Mouse (Mus musculus): ENCODE results near the gene Gm20547. TPM values are rescaled to one million over a fixed set of nuclear protein-coding genes. Genes with fewer than 3 reads are reported as not detected.

Gene Gm20547
- polyA plus RNA-seq, 1 experiment, result not detected

DNA sequence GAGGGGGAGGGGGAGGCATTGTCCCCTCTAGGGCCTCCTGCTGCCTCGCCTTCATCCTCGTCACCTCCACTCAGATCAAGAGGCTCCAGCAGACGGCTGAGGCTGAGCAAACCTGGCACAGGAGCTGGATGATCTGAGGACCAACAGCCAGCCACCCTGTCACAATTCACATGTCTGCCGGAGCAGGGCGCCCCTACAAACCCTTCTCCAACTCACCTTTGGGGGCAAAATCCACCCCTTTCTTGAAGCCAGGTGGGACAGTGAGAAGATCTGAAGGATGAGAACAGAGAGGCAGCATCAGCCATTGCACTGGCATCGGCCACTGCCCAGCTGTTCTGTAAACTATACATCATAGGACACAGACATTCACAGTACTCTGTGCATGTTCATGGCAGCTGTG lies 34.6 kb downstream of the Gm20547 start:
- Histone ChIP-seq H3K4me3 (ENCODE audit: low read depth, low read length) (no peak overlapping the region), H3K9ac (ENCODE audit: low read depth, poor library complexity, severe bottlenecking) (no peak overlapping the region), H3K27me3 (ENCODE audit: control insufficient read depth, insufficient read depth, low read length, poor library complexity, severe bottlenecking) (no peaks in the 10 kb centered on the region), H3K36me3 (ENCODE audit: control insufficient read depth, insufficient read depth, low read length, poor library complexity, severe bottlenecking) (no peaks in the 10 kb centered on the region), H3K4me1 (ENCODE audit: control insufficient read depth, insufficient read depth, low read length) (no peaks in the 10 kb centered on the region), H3K9me3 (replicated peaks; ENCODE audit: control insufficient read depth, insufficient read depth, low read length, poor library complexity, severe bottlenecking) (no peaks in the 10 kb centered on the region), H3K27ac (ENCODE audit: insufficient read depth, low read length) (no peak overlapping the region)
- TF ChIP-seq POLR2A (IDR thresholded peaks at IDR 0.05; ENCODE audit: insufficient read depth, low read length) (no peak), EP300 (IDR thresholded peaks at IDR 0.05; ENCODE audit: insufficient read depth, low read depth, low read length) (no peak), CTCF (IDR thresholded peaks at IDR 0.05; ENCODE audit: low read depth, low read length) (no peak)

DNA sequence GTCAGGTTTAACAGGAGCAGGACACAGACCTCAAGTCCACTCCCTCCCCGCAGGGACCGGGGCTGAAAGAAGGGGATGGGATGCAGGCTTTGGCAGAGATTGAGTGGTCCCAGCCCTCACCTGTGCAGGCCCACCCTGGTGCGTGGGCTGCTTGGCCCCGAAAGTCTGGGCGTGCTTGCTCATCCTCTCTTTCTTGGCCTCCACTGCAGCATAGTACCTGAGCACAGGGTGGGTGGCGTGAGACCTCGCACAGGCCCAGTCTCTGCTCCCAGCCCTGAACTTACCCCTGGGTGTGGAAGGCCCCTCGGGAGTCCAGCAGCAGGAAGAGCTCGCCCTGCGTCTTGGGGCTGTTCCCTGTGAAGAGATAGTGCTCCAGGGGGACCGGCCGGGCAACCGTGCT lies 37.0 kb downstream of the Gm20547 start:
- H3K4me1 ChIP-seq (ENCODE audit: control insufficient read depth, insufficient read depth, low read length), result no peaks in the 10 kb centered on the region
- no peaks in the 10 kb centered on the region for H3K27me3 ChIP-seq (ENCODE audit: control insufficient read depth, insufficient read depth, low read length, poor library complexity, severe bottlenecking)
- no peak overlapping the region for H3K4me3 ChIP-seq (ENCODE audit: low read depth, low read length)
- H3K27ac ChIP-seq (ENCODE audit: insufficient read depth, low read length), result no peak overlapping the region
- no peaks in the 10 kb centered on the region for H3K9me3 ChIP-seq (replicated peaks; ENCODE audit: control insufficient read depth, insufficient read depth, low read length, poor library complexity, severe bottlenecking)
- H3K36me3 ChIP-seq (ENCODE audit: control insufficient read depth, insufficient read depth, low read length, poor library complexity, severe bottlenecking), result no peaks in the 10 kb centered on the region
- H3K9ac ChIP-seq (ENCODE audit: low read depth, poor library complexity, severe bottlenecking), result no peak overlapping the region
- TF ChIP-seq CTCF (IDR thresholded peaks at IDR 0.05; ENCODE audit: low read depth, low read length), result no peak
- TF ChIP-seq POLR2A (IDR thresholded peaks at IDR 0.05; ENCODE audit: insufficient read depth, low read length), result no peak
- no peak for TF ChIP-seq EP300 (IDR thresholded peaks at IDR 0.05; ENCODE audit: insufficient read depth, low read depth, low read length)

DNA sequence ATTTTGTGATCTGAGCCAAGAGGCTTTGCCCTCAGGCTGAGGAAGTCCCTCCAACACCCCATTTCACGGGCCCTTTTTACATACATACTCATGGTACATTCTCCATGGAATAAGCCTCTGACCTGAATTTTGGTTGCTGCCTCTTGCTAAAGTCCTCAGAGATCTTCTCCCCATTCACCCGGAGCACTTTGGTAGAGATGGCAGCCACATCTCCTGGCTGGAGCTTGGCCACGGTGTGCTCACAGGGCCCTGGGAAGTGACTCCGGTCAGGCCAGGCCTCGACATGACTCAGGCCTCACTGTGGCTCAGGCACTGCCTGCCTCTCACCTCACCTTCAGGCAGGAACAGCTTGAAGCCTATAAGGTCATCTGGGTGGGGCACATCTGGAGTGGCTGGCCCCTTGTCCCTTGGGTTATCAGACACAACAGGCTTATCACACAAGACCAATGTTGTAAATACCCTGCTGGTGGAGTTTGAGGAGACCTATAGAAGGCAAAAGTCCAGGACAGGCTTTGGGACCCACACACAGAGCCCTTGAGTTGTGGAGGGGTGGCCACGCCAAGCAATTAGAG lies 41.0 kb downstream of the Gm20547 start:
- Histone ChIP-seq H3K4me3 (ENCODE audit: low read depth, low read length) (no peak overlapping the region), H3K27ac (ENCODE audit: insufficient read depth, low read length) (no peak overlapping the region), H3K9me3 (replicated peaks; ENCODE audit: control insufficient read depth, insufficient read depth, low read length, poor library complexity, severe bottlenecking) (no peaks in the 10 kb centered on the region), H3K27me3 (ENCODE audit: control insufficient read depth, insufficient read depth, low read length, poor library complexity, severe bottlenecking) (no peaks in the 10 kb centered on the region), H3K4me1 (ENCODE audit: control insufficient read depth, insufficient read depth, low read length) (no peaks in the 10 kb centered on the region), H3K36me3 (ENCODE audit: control insufficient read depth, insufficient read depth, low read length, poor library complexity, severe bottlenecking) (peaks cover 3% of the 10 kb centered on the region; the same call in 1 of the 2 replicates), H3K9ac (ENCODE audit: low read depth, poor library complexity, severe bottlenecking) (no peak overlapping the region)
- no peak for TF ChIP-seq EP300 (IDR thresholded peaks at IDR 0.05; ENCODE audit: insufficient read depth, low read depth, low read length)
- TF ChIP-seq CTCF (IDR thresholded peaks at IDR 0.05; ENCODE audit: low read depth, low read length), result no peak
- no peak for TF ChIP-seq POLR2A (IDR thresholded peaks at IDR 0.05; ENCODE audit: insufficient read depth, low read length)

DNA sequence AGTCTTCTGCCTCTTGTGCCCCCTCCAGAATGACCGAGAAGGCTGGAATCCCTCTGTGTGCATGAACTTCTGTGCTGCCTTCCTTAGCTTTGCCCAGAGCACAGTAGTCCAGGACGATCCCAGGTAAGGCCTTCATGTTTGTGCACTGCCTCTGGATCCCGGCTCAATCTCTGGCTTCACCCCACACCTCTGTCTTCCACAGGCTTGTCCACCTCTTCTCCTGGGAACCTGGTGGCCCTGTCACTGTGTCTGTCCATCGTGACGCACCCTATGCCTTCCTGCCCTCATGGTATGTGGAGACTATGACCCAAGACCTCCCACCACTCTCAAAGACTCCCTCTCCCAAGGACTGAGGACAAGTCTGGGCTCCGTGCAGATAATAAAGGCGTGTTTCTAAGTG lies 43.1 kb downstream of the Gm20547 start:
- H3K4me1 ChIP-seq (ENCODE audit: control insufficient read depth, insufficient read depth, low read length), result no peaks in the 10 kb centered on the region
- H3K27me3 ChIP-seq (ENCODE audit: control insufficient read depth, insufficient read depth, low read length, poor library complexity, severe bottlenecking), result no peaks in the 10 kb centered on the region
- no peak overlapping the region for H3K9ac ChIP-seq (ENCODE audit: low read depth, poor library complexity, severe bottlenecking)
- H3K4me3 ChIP-seq (ENCODE audit: low read depth, low read length), result no peak overlapping the region
- H3K27ac ChIP-seq (ENCODE audit: insufficient read depth, low read length), result no peak overlapping the region
- H3K9me3 ChIP-seq (replicated peaks; ENCODE audit: control insufficient read depth, insufficient read depth, low read length, poor library complexity, severe bottlenecking), result no peaks in the 10 kb centered on the region
- TF ChIP-seq CTCF (IDR thresholded peaks at IDR 0.05; ENCODE audit: low read depth, low read length) (no peak), POLR2A (IDR thresholded peaks at IDR 0.05; ENCODE audit: insufficient read depth, low read length) (no peak), EP300 (IDR thresholded peaks at IDR 0.05; ENCODE audit: insufficient read depth, low read depth, low read length) (no peak)
- peaks cover 3% of the 10 kb centered on the region; the same call in 1 of the 2 replicates for H3K36me3 ChIP-seq (ENCODE audit: control insufficient read depth, insufficient read depth, low read length, poor library complexity, severe bottlenecking)

DNA sequence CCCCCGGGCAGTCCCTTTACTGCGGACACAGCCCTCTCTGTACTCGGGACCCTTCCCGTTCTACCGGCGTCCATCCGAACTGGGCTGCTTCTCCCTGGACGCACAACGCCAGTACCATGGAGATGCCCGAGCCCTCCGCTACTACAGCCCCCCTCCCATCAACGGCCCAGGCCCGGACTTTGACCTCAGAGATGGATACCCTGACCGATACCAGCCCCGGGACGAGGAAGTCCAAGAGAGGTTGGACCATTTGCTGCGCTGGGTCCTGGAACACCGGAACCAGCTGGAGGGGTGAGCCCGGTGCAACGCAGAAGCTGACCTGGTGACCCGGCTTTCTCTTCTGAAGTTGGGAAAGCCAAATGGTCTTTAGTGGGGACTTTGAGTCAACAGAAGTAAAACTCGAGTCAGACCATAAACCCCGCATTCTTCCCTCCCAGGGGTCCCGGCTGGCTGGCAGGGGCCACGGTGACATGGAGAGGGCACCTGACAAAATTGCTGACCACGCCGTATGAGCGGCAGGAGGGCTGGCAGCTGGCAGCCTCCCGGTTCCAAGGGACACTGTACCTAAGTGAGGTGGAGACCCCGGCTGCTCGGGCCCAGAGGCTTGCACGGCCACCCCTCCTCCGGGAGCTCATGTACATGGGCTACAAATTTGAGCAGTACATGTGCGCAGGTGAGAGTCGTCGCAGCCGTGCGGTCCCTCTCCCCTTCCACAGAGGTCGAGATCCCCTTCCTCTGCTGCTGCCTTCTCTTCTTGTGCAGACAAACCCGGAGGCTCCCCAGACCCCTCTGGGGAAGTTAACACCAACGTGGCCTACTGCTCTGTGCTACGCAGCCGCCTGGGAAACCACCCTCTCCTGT lies 44.1 kb downstream of the Gm20547 start:
- H3K27me3 ChIP-seq (ENCODE audit: control insufficient read depth, insufficient read depth, low read length, poor library complexity, severe bottlenecking), result no peaks in the 10 kb centered on the region
- peak overlapping the region; percentile 41 for H3K9ac ChIP-seq (ENCODE audit: low read depth, poor library complexity, severe bottlenecking)
- H3K4me1 ChIP-seq (ENCODE audit: control insufficient read depth, insufficient read depth, low read length), result no peaks in the 10 kb centered on the region
- H3K4me3 ChIP-seq (ENCODE audit: low read depth, low read length), result peak overlapping the region; percentile 74
- peaks cover 3% of the 10 kb centered on the region; the same call in 1 of the 2 replicates for H3K36me3 ChIP-seq (ENCODE audit: control insufficient read depth, insufficient read depth, low read length, poor library complexity, severe bottlenecking)
- no peaks in the 10 kb centered on the region for H3K9me3 ChIP-seq (replicated peaks; ENCODE audit: control insufficient read depth, insufficient read depth, low read length, poor library complexity, severe bottlenecking)
- no peak overlapping the region for H3K27ac ChIP-seq (ENCODE audit: insufficient read depth, low read length)
- TF ChIP-seq CTCF (IDR thresholded peaks at IDR 0.05; ENCODE audit: low read depth, low read length), result no peak
- TF ChIP-seq EP300 (IDR thresholded peaks at IDR 0.05; ENCODE audit: insufficient read depth, low read depth, low read length), result no peak
- no peak for TF ChIP-seq POLR2A (IDR thresholded peaks at IDR 0.05; ENCODE audit: insufficient read depth, low read length)

DNA sequence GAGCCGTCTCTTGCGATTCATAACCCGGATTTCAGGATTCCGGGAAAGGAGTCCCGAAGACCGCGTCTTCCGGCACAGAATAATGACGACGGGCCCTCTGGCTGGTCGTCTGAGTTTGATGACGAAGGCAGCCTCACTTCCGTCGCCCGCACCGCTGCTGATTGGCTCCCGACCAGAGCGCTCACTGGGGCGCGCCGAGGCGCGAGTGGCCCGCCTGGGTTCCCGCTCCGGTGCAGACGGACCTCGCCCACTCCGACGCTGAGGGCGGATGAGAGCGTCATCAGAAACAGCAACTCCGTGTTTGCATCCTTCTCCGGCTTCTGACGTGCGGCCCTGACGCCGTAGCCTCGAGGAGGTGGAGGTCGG lies 45.0 kb downstream of the Gm20547 start, which contains the start of the genes Stk19 and Dxo:
Gene Stk19, minus strand, starts transcription at position 90 of the 366 bp plus-strand sequence.
Gene Dxo, plus strand, starts transcription at position 164 of the 366 bp plus-strand sequence.
- H3K36me3 ChIP-seq (ENCODE audit: control insufficient read depth, insufficient read depth, low read length, poor library complexity, severe bottlenecking), result peaks cover 3% of the 10 kb centered on the region; the same call in 1 of the 2 replicates
- peak within 1 kb of the TSS; percentile 89 for H3K4me3 ChIP-seq (ENCODE audit: low read depth, low read length)
- H3K9me3 ChIP-seq (replicated peaks; ENCODE audit: control insufficient read depth, insufficient read depth, low read length, poor library complexity, severe bottlenecking), result no peaks in the 10 kb centered on the region
- H3K4me1 ChIP-seq (ENCODE audit: control insufficient read depth, insufficient read depth, low read length), result no peaks in the 10 kb centered on the region
- H3K9ac ChIP-seq (ENCODE audit: low read depth, poor library complexity, severe bottlenecking), result peak within 1 kb of the TSS; percentile 41
- TF ChIP-seq EP300 (IDR thresholded peaks at IDR 0.05; ENCODE audit: insufficient read depth, low read depth, low read length) (no peak), CTCF (IDR thresholded peaks at IDR 0.05; ENCODE audit: low read depth, low read length) (no peak), POLR2A (IDR thresholded peaks at IDR 0.05; ENCODE audit: insufficient read depth, low read length) (peak; percentile 34)
- no peaks in the 10 kb centered on the region for H3K27me3 ChIP-seq (ENCODE audit: control insufficient read depth, insufficient read depth, low read length, poor library complexity, severe bottlenecking)
- no peak within 1 kb of the TSS for H3K27ac ChIP-seq (ENCODE audit: insufficient read depth, low read length)
